Mouse (Mus musculus) cerebellum, adult 9-11 months (tissue): Measurements from ENCODE around the gene Fgfrl1.

Experiments used
- DNase-seq: peaks from one replicate; pipeline ENCODE4 v3.0.0; 2022

The Fgfrl1 gene

DNA sequence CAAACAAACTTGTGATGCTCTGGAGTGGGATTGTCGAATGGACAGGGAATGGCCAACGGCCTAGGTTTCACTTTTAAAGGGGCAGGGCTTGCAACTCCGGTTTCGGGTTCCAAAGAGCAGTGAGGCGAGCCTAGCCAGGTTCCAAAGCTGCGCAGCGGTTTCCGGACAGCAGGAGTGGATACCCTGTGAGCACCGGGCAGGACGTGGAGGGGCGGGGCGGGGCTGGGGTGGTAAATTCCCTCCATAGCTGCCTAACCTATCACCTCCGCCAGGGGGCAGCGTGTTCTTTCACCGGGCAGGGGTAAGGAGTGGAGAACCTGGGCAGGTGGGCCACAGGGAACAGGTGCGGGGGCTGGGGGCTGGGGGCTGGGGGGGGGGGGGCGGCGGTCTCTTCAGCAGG lies at the start of gene Fgfrl1:
Gene Fgfrl1 (plus strand): TSS at position 112 of the 400 bp plus-strand sequence.
- no peak for DNase-seq

DNA sequence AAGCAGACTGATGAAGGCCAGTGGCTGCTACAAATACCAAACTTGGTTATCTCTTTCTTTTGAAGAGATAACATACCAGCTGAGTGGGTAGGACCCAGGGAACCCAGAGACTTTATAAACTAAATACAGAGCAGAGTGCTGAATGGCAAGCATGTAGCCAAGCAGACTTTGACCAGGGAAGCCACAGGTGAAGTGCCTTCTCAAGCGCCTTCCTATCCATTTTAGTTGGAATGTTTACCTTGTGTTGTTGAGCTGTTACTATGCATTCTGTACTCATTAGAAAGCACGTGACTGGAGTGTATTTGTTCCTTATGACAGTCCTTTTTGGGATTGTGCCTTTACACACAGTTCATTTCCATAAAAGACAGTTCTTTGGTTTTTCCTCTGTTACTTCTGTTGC lies 48.5 kb upstream of the Fgfrl1 start:
- no peak for DNase-seq

DNA sequence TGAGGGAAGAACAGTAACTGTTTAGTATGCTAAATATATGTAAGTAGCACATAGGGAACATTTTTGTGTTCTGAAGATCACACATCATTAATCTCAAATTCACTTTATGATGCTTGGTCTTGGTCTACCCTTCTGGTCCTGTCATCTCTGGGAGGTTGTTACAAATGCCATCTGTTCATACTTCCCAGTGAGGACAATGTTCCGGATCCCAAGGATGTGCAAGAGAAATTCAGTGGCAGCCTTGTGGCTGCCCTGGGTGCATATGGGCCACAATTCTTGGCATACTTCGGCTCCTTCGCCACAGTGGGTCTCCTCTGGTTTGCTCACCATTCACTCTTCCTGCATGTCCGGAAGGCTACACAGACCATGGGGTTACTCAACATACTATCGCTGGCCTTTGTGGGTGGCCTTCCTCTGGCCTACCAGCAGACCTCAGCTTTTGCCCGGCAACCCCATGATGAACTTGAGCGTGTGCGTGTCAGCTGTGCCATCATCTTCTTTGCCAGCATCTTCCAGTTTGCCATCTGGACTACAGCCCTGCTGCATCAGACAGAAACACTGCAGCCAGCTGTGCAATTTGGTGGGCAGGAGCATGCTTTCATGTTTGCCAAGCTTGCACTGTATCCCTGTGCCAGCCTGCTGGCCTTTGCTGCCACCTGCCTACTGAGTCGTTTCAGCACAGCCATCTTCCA lies 46.4 kb upstream of the Fgfrl1 start:
- DNase-seq, result peak; percentile 74

DNA sequence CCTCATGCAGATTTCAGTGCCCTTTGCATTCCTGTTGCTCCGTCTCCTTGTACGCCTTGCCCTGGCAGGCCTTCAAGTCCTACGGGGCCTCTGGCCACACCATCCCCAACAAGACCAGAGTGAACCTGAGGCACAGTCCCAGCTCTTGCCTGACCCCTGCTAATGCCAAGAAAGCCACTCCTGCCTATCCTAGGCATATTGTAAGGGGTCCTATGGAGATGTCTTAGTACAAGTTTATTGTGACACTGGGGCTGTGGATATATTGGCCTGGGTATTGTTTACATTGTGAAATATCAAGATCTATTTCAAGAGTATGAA lies 45.9 kb upstream of the Fgfrl1 start:
- DNase-seq, result no peak

DNA sequence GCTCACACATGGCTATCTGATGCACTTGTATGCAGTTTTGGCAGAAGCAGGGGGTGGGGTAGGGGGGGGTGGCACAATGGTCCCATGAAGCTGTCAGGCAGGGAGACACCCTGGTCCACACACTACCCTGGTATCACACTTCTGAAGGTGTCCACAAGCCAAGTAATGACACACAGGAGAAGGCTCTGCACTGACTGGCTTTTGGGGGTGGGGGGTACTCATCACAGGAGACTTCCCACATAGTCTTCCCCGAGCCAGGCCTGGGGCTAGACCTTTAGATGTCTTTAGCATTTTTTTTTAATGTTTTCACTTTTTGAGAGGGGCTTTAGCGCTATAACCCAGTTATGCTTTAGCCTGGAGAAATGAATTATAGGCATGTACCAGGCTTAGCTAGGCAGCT lies 44.9 kb upstream of the Fgfrl1 start:
- no peak for DNase-seq

DNA sequence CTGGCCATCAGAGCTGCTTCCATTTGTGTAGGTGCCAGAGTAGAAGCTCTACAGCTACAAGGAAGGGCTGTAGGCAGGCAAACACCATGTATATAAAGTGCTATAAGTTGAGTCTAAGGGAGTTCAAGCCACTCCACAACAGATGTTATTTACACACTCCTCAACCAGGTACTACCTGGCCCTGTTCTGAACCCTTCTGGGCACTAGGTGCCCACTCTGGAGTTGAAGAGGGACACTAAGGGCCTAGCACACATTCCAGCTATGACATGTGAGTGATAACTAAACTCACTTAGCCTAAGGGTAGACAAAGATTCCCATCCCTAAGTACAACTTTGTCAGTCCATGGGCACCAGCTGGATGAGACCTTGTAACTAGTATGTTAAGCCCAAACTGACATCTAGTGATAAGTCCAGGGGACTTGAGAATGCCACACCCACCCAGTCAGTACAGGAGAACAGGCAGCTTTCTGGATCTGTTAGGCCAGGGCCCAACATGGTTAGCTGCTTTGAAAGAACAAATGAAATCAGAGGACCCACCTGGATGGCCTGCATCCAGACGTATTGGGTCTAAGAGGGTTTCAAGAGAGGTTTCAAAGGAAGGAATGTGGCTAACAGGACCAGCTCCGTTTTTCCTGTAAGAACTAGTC lies 44.2 kb upstream of the Fgfrl1 start:
- DNase-seq, result no peak

DNA sequence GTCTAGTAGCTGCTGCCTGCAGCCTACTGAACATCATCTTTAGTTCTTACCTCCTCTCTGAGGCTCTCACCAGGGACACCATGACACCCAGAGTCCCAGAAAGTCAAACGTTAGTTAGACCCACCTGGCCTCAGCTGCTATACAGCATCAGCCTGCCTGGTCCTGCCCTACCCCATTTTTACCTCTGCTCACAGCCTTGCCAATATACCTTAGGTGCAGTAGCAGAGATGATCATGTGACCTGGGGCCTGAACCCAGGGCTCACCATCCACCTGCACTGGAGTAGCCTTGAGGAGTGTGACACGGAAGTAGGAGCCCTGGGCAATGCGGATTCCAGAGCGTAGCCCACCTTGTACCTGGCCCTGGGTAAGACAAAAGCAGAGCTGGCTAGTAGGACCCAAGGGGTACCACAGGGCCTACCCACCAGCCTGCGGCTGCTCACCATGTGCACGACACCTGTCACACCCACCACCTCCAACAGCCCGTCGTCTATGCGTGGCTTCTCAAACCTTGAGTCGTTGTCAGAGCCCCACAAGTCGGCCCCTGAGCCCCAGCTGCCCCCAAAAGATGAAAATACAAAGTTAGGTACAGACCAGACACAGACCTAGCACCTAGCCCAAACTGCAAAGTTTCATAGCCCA lies 43.1 kb upstream of the Fgfrl1 start:
- DNase-seq, result no peak

DNA sequence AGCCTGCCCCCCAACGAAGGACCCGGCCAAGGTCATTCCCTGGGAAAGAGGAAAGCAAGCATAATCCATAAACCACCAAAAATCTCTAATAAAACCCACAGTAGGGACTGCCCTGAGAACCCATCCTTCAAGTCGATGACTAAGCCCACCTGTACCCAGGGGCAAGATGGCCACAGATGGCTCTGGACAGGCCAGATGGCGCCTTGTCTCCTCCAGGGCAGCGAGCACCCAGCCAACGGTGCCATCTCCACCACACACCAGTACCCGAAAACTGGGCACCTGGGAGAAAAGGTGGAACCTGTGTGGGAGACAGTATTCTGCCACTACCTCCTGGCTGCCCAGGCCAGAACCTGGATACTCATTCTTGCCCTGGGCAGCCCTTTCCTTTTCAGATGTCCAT lies 41.8 kb upstream of the Fgfrl1 start:
- DNase-seq, result peak; percentile 73

DNA sequence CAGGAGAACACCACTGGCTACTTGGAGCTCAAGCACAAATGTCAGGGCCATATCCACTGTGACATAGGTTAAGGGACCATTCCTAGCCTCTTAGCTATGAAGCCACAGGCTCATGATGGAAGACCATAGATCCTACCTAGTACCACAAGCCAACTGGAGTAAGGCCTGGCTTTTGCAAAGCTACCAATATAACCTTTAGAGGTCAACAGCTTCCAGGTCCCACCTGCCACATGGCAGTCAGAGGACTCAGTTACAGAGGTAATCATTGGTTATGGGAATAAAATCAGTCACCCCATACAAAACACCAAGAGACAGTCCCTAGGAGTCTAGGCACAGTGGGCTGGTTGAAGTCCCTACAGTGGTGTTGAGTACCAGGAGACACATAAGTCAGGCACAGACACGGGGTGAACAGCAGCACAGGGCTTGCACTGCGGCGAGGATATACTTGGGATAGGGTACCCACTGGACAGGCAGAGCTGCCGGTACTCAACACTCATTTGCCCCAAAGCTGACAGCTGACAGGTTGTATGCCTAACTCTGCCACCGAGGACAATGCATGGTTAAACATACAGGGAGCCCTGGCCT lies 41.0 kb upstream of the Fgfrl1 start:
- no peak for DNase-seq

DNA sequence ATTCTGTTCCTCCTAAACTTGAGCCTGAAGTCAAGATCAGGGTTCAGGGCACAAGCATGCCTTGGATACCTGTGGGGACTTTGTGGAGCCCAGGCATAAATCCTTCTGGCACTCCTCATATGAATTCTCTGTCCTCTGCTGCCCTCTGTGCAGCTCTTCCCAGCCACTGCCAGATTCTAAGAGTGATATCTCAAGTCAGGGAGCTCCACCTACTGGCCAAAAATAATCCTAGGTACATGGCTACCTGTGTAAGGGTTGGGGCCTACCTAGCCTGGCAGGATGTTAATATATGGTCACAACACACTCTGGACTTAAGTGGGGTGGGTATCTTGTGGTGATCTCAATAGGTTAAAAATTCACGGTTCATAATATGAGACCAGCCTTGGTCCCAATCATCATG lies 40.4 kb upstream of the Fgfrl1 start:
- peak; percentile 84 for DNase-seq

DNA sequence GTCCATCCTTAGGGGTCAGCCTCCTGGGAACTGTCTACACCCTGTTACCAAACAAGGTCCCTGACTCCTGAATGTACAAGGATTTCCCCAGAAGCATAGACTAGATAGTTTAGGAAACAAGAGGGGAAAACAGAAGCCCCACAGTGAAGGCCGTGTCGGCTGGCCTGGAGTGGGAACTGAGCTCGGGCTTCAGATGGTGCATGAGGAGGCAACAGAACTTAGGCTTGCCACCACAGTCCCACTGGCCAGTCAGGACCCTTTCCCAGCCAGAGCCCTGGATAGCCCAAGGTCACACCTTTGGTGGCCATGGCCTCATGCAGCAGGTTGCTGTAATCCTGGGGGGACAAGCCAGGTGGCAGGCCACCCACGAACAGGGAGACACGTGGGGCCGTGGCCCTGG lies 38.8 kb upstream of the Fgfrl1 start:
- peak; percentile 16 for DNase-seq

DNA sequence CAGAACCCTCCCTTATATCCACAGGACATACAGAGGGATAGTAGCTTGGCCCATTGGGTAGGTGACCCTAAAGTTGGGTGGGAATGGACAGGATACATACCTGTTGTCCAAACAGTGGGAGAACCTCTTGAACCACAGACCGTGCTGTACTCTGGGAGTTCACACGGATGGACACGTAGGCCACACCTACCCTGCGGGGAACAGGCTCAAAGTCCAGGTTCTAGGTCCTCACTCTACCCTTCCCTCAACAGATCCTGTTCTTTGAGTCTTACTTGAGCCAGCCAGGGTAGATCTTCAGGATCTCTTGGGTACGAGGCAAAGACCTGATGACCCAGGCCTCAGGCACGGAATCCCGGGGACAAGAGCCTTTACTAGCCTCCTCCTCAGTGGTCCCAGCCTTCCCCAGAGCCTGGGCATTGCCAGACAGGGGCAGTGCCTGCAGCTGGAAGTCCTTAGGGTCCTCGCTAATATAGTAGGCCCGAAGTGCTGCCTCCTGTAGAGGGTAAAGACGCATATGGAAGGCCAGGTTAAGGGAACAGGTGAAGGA lies 37.7 kb upstream of the Fgfrl1 start:
- DNase-seq, result peak; percentile 20

DNA sequence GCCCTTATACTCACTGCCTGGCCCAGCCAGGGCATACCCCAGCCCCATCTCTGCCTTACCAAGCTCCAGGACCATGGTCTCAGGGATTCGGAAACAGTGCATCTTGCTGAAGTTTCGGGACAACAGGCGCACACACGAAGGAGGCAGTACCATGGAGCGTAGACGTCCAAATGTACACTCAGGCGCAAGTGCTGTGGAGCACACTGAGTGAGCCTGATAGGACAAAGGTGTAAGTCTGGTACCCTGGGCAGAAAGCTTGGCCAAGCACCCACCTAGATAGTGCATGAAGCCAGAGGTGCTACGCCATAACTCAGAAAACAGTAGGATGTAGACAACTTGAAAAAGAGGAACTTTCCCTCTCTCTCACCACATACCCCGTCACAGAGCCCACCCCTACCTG lies 36.8 kb upstream of the Fgfrl1 start:
- DNase-seq, result peak; percentile 11

DNA sequence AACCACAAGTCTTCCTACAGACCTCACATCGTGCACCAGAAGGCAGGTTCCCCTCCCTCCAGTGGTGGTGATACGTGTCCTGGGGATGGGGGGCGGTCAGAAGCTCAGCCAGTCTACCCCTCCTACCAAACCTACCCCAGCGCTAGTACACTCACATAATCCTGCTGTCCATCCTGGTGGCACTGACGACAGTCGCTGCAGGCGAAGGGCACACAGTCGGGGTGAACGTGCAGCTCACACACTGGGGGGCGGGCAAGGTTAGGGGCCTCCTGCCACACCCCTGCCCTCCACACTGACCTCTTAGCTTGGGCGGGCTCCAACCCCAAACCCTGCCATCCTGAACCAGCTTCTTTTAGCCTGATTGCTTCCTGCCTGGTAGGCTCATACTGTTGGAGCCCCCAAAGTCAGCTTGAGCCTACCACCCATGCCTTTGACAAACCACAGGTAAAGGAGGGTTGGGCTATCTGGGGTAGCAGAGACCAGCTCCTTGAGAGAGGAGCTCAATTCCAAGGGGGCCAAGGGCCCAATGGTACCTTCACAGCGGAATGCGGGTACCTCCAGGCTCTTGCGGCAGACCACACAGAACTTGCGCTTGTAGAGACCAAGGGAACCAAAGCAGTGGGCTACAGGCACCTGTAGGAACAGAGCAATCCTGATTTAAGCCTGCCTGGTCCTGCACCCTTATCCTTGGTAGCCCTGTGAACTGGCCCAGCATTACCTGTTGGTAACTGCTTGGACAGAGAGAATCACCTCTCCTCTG lies 36.1 kb upstream of the Fgfrl1 start:
- DNase-seq, result peak; percentile 22

DNA sequence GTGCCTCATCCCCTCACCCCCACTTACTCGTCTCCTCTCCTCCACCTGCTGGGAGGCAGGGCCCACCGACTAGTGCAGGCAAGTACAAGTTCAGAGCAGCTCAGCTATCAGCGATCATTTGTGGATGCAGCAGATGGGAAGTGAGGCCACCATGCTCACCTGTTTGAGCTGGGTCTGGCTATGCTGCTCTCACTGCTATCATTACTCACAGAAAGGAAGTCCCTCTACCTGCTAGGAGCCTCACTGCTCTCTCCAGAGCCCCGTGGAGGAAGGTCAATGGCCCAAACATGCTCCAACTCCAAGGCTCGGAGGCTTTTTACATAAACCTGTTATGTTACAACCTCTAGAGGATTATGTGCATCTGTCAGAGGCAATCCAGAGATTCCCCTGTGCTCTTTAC lies 34.8 kb upstream of the Fgfrl1 start:
- no peak for DNase-seq

DNA sequence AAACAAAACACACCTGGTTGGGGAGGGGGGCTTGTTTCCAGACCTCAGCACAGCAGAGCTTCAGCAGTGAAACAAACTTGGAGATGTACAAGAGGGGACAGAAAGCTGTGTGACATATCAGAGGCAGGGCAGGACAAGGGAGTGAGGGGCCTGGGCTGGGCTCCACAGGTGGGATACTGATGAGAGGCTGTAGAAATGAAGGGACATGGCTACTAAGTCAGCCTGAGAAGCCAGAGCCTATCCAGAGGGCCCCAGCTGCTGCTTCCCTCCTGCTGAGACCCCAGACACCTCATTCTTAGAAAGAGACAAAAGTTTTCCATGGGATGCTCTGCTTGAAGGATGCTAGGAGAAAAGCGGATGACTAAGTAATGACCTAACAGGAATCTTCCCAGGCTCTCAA lies 33.6 kb upstream of the Fgfrl1 start:
- peak; percentile 25 for DNase-seq

DNA sequence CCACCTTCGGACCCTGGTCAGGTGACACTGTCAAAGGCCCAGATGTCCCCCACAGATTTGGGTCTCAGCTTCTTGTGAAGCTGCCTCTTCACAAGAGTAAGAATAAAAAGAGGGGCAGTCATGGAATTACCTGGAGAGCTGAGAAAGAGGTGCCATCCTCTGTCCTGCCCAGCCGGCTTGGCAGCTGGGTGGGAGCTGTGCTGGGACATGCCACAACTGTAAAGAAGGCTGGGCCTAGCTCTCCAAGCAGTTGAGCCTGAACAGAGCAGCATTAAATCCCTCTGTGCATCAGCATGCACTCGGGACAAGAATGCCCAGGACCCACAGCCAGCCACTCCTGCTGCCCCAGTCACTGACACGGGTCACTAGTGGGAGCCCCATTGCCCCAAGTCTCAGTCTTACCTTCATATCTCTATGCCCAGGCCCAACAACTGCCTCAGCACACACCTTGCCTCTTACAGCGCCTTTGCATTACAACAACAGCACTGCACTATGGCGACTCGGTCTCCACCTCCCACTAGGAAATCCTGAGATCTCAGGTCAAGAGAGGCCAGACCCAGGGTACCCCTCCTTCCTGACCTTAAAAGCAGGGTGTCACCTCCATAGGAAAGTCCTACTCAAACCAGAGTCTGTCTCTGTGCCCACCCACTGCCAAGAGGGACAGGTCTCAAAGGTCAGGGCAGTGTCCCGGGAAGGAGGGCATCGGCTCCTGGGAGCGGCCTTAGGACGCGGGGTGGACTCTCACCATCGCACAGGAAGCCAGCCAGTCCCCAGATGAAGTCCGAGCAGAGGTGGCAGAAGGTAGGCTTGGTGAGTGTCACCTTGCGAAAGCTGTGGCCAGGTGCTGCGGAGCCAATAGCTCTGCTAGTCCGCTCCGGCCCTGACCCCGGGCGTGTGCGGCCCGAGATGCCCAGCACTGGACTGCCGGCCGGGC lies 32.2 kb upstream of the Fgfrl1 start, which contains the start of gene Idua:
Gene Idua (plus strand): TSS at position 634 of the 934 bp plus-strand sequence.
- no peak for DNase-seq

DNA sequence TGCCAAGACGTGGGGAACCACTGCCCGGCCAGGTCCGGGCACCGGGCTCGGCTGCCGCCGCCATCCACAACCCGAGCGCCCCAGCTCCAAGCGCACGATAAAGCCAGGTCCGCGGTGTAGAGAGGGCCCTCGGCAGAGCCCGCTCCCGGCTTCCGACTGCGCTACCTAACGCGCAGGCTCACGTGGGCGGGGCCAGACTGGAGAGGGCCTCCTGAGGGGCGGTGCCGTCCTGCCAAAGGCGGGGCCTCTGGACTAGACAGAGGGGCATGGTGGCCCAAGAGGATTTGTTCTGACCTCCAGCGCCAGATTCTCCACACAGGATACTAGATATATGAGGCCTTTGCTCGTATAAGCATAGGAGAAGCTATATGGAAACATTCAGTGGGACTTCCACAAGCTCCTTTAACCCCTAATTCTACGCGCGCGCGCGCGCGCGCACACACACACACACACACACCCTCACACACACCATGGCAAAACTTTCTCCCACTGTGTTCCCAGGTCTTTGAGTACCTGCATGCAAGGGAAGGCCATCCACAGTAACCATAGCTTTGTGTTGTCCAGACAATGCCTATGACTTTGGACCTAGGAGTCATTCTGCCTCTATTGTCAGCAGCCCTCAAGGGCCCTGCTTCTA lies 31.4 kb upstream of the Fgfrl1 start:
- peak; percentile 93 for DNase-seq

DNA sequence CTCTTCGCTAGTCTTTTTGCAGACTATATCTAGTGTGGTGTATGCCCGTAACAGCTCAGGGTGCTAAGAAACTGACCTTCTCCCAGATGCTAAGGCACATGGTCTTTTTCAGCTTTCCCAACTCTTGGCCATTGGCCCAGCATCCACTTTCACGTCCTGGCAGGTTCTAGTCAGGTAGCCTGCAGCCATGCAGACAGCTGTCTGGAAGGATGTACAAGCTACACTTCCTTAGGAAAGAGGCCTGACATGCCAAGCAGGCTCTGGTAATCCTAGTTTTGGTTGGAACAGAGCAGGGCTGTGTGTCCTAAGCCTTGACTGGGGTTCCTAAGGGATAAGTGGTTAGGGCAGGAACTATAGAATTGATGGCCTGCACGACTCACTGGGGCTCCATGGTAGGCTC lies 29.4 kb upstream of the Fgfrl1 start:
- DNase-seq, result peak; percentile 13

DNA sequence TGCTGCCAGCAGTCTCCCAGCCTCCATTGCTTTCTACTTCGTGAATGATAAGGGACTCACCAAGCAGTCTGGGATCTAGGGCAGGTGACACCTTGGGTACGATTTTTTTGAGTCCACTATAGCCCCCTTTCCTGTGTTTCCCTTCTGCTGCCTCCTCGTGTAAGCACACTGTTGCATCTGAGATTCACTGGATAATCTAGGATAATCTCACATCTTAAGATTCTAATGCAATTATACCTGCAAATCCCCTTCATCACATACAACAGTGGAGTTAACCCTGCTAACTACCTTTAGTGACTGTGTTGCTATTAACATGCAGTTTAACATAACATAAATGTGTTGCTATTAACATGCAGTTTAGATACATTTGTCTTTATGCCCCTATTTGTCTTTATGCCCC lies 27.1 kb upstream of the Fgfrl1 start:
- DNase-seq, result no peak

DNA sequence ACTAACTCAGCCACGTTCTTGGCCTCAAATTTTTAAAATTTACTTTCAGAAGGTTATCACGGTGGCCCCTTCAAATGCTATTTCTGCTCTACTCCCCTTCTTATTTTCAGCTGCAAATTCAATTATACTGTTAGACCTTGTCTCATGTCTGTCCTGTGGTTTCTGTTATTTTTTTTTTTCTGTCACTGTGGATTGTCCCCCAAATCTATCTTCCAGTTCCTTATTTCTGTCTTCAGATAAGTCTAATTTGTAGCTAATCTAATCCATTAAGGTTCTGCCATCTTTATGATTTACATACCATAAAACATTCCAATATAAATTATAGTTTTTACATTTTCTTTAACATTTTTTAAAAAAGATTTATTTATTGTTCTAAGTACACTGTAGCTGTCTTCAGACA lies 24.8 kb upstream of the Fgfrl1 start:
- DNase-seq, result no peak
